Mouse (Mus musculus): ENCODE data around the gene Ppp3r1. TPM values are rescaled to one million over a fixed set of nuclear protein-coding genes. Genes with fewer than 3 reads are reported as not detected.

Gene Ppp3r1
- polyA plus RNA-seq (2014; fragmentation: Nextera tagmentation; extraction: Ambion mirVana), result 126 and 153 TPM in 2 replicates

- no peaks in the 10 kb centered on the region for H3K9me3 ChIP-seq (replicated peaks; ENCODE audit: control insufficient read depth, low read length)
- peak; percentile 99 for DNase-seq (ENCODE audit: low spot score)
- peak within 1 kb of the TSS; percentile 92 for H3K4me3 ChIP-seq (ENCODE audit: low read depth, low read length)
- H3K27me3 ChIP-seq (replicated peaks; ENCODE audit: control insufficient read depth, insufficient read depth, low read length), result no peaks in the 10 kb centered on the region
- under 1% methylated on average over 60 of the region's 89 CpGs for WGBS
- peak within 1 kb of the TSS; percentile 94 for H3K27ac ChIP-seq (ENCODE audit: low read depth, low read length)
- H3K9ac ChIP-seq (ENCODE audit: low read length), result peak within 1 kb of the TSS; percentile 98
- peak within 1 kb of the TSS; percentile 68 for H3K4me2 ChIP-seq (ENCODE audit: low read length)
- ATAC-seq, result peak; percentile 98
- no peaks in the 10 kb centered on the region for H3K36me3 ChIP-seq (ENCODE audit: control insufficient read depth, insufficient read depth, low read length)
- peaks cover 15% of the 10 kb centered on the region for H3K4me1 ChIP-seq (ENCODE audit: control insufficient read depth, insufficient read depth, low read length)
Measured at GRCm38 (mm10) chr11:17158858-17159737, at the start of gene Ppp3r1. Ppp3r1 (plus strand) TSS chr11:17159263.

GRCm38 (mm10) chr11:17112419-17113090 is 46.5 kb upstream of the Ppp3r1 start:
- H3K4me3 ChIP-seq (ENCODE audit: low read depth, low read length), result no peak overlapping the region

GRCm38 (mm10) chr11:17126418-17126817 is 32.6 kb upstream of the Ppp3r1 start:
- Histone ChIP-seq H3K27me3 (replicated peaks; ENCODE audit: control insufficient read depth, insufficient read depth, low read length) (no peaks in the 10 kb centered on the region), H3K36me3 (ENCODE audit: control insufficient read depth, insufficient read depth, low read length) (no peaks in the 10 kb centered on the region), H3K9ac (ENCODE audit: low read length) (no peak overlapping the region), H3K4me1 (ENCODE audit: control insufficient read depth, insufficient read depth, low read length) (no peaks in the 10 kb centered on the region), H3K4me2 (ENCODE audit: low read length) (no peak overlapping the region), H3K4me3 (ENCODE audit: low read depth, low read length) (no peak overlapping the region), H3K27ac (ENCODE audit: low read depth, low read length) (no peak overlapping the region), H3K9me3 (replicated peaks; ENCODE audit: control insufficient read depth, low read length) (no peaks in the 10 kb centered on the region)
- 75% methylated on average over 2 of the region's 2 CpGs for WGBS
- no peak for ATAC-seq
- no peak for DNase-seq (ENCODE audit: low spot score)

More at GRCm38 (mm10) chr11:17112419-17113090, 46.5 kb upstream of the Ppp3r1 start:
- 73% methylated on average over 1 of the region's 1 CpGs for WGBS
- no peaks in the 10 kb centered on the region for H3K4me1 ChIP-seq (ENCODE audit: control insufficient read depth, insufficient read depth, low read length)
- H3K27ac ChIP-seq (ENCODE audit: low read depth, low read length), result no peak overlapping the region
- H3K27me3 ChIP-seq (replicated peaks; ENCODE audit: control insufficient read depth, insufficient read depth, low read length), result no peaks in the 10 kb centered on the region
- no peaks in the 10 kb centered on the region for H3K36me3 ChIP-seq (ENCODE audit: control insufficient read depth, insufficient read depth, low read length)
- no peaks in the 10 kb centered on the region for H3K9me3 ChIP-seq (replicated peaks; ENCODE audit: control insufficient read depth, low read length)
- no peak for DNase-seq (ENCODE audit: low spot score)
- no peak overlapping the region for H3K4me2 ChIP-seq (ENCODE audit: low read length)
- no peak for ATAC-seq
- no peak overlapping the region for H3K9ac ChIP-seq (ENCODE audit: low read length)

- Histone ChIP-seq H3K4me3 (ENCODE audit: low read depth, low read length) (no peak overlapping the region), H3K36me3 (ENCODE audit: control insufficient read depth, insufficient read depth, low read length) (no peaks in the 10 kb centered on the region), H3K27me3 (replicated peaks; ENCODE audit: control insufficient read depth, insufficient read depth, low read length) (no peaks in the 10 kb centered on the region), H3K4me1 (ENCODE audit: control insufficient read depth, insufficient read depth, low read length) (peaks cover 3% of the 10 kb centered on the region; the same call in 1 of the 2 replicates), H3K27ac (ENCODE audit: low read depth, low read length) (no peak overlapping the region), H3K9ac (ENCODE audit: low read length) (no peak overlapping the region), H3K9me3 (replicated peaks; ENCODE audit: control insufficient read depth, low read length) (no peaks in the 10 kb centered on the region), H3K4me2 (ENCODE audit: low read length) (no peak overlapping the region)
- peak; percentile 6 for DNase-seq (ENCODE audit: low spot score)
- WGBS, result 3% methylated on average over 6 of the region's 6 CpGs
- ATAC-seq, result no peak
Measured at GRCm38 (mm10) chr11:17135638-17136037, 23.4 kb upstream of the Ppp3r1 start.

DNA sequence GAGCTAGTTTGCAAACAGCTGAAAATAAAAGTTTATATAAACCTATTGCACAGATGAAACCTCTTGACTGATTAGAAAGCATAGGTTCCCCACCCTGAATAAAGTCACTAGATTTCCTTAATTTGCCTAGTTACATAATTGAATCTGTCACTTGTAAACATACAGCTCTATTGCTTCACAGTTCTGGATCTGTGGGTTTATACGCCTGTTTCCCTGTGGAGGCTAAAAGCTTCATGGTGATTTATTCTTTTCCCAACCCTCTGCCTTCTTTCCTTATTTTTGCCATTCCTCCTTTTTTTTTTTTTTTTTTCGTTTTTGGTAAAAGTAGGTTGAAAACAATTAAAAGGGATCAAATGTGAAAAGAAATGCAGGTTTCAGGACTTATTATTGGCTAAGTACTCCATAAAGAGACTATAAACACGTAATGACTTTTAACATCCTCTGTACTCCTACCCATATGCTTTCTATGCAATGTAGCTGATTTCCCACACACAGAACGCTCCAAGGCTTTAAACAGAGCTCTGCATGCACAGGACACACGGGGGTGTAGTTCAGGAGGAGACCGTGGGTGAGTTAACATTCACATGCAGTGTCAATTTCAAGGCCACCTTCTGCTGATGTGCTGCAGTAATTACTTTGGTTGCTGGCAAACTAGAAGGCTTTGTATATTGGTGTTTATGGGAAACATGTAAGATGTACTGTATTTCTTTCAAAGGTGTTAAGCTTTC is 20.6 kb upstream of the Ppp3r1 start:
- H3K27me3 ChIP-seq (replicated peaks; ENCODE audit: control insufficient read depth, insufficient read depth, low read length), result no peaks in the 10 kb centered on the region
- WGBS, result 64% methylated on average over 6 of the region's 6 CpGs
- H3K36me3 ChIP-seq (ENCODE audit: control insufficient read depth, insufficient read depth, low read length), result no peaks in the 10 kb centered on the region
- no peak overlapping the region for H3K27ac ChIP-seq (ENCODE audit: low read depth, low read length)
- H3K4me3 ChIP-seq (ENCODE audit: low read depth, low read length), result no peak overlapping the region
- no peaks in the 10 kb centered on the region for H3K9me3 ChIP-seq (replicated peaks; ENCODE audit: control insufficient read depth, low read length)
- ATAC-seq, result no peak
- no peak overlapping the region for H3K9ac ChIP-seq (ENCODE audit: low read length)
- DNase-seq (ENCODE audit: low spot score), result no peak
- H3K4me2 ChIP-seq (ENCODE audit: low read length), result no peak overlapping the region
- peaks cover 3% of the 10 kb centered on the region; the same call in 1 of the 2 replicates for H3K4me1 ChIP-seq (ENCODE audit: control insufficient read depth, insufficient read depth, low read length)

DNA sequence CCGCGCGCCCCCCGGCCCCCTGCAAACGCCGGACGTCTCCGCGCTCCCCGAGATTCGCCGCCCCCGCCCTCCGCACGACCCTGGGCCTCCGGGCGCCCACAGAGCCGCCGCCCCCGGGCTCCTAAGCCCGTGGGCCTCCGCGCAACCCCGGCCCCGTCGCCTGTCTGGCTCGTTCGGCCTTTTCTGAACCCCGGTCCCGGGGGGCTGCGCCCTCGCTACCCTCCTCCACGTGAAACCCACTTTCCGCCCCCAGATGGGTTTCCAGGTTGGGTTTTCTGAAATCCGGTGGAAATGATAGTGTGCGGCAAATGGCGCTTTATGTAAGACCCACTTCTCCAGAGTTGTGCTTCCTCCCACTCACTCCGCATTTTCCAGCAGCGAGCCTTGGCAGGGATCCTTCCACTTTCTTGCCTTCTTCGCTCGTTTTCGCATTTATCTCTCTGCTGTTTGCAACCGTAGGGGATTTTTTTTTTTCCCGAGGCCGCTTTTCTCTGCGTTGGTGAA is 727 bp downstream of the Ppp3r1 start:
- Histone ChIP-seq H3K4me3 (ENCODE audit: low read depth, low read length) (peak overlapping the region; percentile 92), H3K9me3 (replicated peaks; ENCODE audit: control insufficient read depth, low read length) (no peaks in the 10 kb centered on the region), H3K36me3 (ENCODE audit: control insufficient read depth, insufficient read depth, low read length) (no peaks in the 10 kb centered on the region), H3K4me1 (ENCODE audit: control insufficient read depth, insufficient read depth, low read length) (peaks cover 15% of the 10 kb centered on the region), H3K4me2 (ENCODE audit: low read length) (peak overlapping the region; percentile 68), H3K9ac (ENCODE audit: low read length) (peak overlapping the region; percentile 98), H3K27me3 (replicated peaks; ENCODE audit: control insufficient read depth, insufficient read depth, low read length) (no peaks in the 10 kb centered on the region), H3K27ac (ENCODE audit: low read depth, low read length) (peak overlapping the region; percentile 94)
- under 1% methylated on average over 45 of the region's 46 CpGs for WGBS
- 0 out of 2 replicates have a peak, but pooled peaks have one; percentile 0 for ATAC-seq
- peak; percentile 37 for DNase-seq (ENCODE audit: low spot score)

DNA sequence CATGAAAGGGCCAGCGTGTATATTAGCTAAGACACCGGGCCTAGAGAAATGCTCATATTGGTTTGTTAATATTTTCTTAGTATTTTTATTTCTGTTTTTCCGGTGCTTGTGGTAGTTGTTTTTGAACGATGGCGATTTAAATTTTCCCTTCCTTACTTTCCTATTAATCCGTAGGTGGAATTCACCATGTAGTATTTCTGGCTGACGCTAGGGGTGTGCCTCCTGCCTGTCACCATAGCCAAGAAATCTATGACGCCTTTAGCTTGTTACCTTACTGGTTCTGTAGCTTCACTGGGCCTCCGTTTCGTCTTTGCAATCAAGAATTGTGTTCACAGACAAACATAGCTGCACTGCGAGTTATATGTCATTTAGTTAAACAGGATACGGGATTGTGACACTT is 1.2 kb downstream of the Ppp3r1 start:
- H3K4me3 ChIP-seq (ENCODE audit: low read depth, low read length), result peak overlapping the region; percentile 92
- H3K36me3 ChIP-seq (ENCODE audit: control insufficient read depth, insufficient read depth, low read length), result no peaks in the 10 kb centered on the region
- peak overlapping the region; percentile 98 for H3K9ac ChIP-seq (ENCODE audit: low read length)
- peak overlapping the region; percentile 94 for H3K27ac ChIP-seq (ENCODE audit: low read depth, low read length)
- peak overlapping the region; percentile 68 for H3K4me2 ChIP-seq (ENCODE audit: low read length)
- no peaks in the 10 kb centered on the region for H3K27me3 ChIP-seq (replicated peaks; ENCODE audit: control insufficient read depth, insufficient read depth, low read length)
- ATAC-seq (0 out of 2 replicates have a peak, but pooled peaks have one; percentile 7), DNase-seq (ENCODE audit: low spot score) (peak; percentile 89)
- no peaks in the 10 kb centered on the region for H3K9me3 ChIP-seq (replicated peaks; ENCODE audit: control insufficient read depth, low read length)
- H3K4me1 ChIP-seq (ENCODE audit: control insufficient read depth, insufficient read depth, low read length), result peaks cover 15% of the 10 kb centered on the region
- WGBS, result 2% methylated on average over 12 of the region's 12 CpGs

DNA sequence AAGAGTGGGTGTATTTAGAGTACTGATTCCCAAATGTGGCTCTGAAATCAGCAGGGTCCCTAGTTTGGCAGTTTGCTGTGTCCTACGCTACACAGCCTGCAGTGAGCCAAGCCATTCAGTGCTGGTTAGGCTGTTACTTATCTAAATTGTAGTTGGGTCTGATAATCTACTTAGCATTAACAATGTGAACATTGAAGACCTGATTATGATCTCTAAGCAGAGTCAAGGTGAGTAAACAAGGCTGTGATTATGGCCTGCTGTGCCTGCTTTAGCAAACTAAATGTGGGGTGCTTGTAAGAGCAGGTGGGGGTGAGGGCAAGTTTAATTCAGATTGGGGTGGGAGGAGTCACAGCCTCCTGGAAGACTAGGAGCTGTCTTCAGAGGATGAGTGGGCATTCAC is 4.9 kb downstream of the Ppp3r1 start:
- H3K9me3 ChIP-seq (replicated peaks; ENCODE audit: control insufficient read depth, low read length), result no peaks in the 10 kb centered on the region
- H3K36me3 ChIP-seq (ENCODE audit: control insufficient read depth, insufficient read depth, low read length), result no peaks in the 10 kb centered on the region
- peaks cover 15% of the 10 kb centered on the region for H3K4me1 ChIP-seq (ENCODE audit: control insufficient read depth, insufficient read depth, low read length)
- no peak overlapping the region for H3K4me2 ChIP-seq (ENCODE audit: low read length)
- H3K4me3 ChIP-seq (ENCODE audit: low read depth, low read length), result no peak overlapping the region
- DNase-seq (ENCODE audit: low spot score) (no peak), ATAC-seq (no peak)
- 55% methylated on average over 1 of the region's 1 CpGs for WGBS
- H3K27ac ChIP-seq (ENCODE audit: low read depth, low read length), result no peak overlapping the region
- no peak overlapping the region for H3K9ac ChIP-seq (ENCODE audit: low read length)
- H3K27me3 ChIP-seq (replicated peaks; ENCODE audit: control insufficient read depth, insufficient read depth, low read length), result no peaks in the 10 kb centered on the region
